Mouse (Mus musculus): ENCODE measurements around the gene Ccdc124.

Ccdc124 gene

GRCm38 (mm10) chr8:70896316-70897020 is 22.7 kb upstream of the Ccdc124 start:
- in situ Hi-C loops (cut with MboI, MseI): loop anchor here (5.0 to 25.0 kb wide), 3 partner anchors 476 to 766 kb away; partner anchors contain the start of genes Abhd8, Dda1, Mrpl34 and Ocel1

DNA sequence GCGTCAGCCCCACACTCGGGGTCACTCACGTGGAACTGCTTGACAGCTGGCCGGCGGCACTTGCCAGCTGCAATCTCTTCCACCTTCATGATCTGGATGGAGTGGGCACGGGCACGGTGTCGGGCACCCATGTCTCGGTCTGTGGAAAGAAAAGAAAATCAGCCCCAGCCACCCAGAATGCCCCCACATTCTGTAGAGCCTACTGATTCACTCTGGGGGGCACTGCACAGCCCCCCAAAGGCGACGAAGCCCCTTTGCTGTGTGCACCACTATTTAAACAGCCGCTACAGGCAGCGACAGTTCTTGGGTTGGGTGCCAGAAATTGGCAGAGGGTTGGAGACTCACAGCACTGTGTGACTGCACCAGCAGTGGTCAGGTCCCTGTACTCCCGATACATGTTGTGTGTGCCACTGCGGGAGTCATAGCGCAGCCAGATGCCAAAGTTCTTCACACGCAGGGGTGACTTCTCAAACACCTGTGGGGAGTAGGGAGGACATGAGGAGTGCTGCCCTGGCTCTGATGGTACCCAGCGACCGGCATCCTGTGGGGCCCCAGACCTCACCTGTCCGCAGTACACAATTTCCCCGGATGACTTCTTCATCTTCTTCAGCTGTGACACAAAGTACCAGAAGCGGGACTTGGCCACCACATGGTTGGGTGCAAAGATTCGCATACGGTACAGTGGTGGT is 22.0 kb upstream of the Ccdc124 start:
- in situ Hi-C loops (cut with MboI, MseI): loop anchor here (5.0 to 25.0 kb wide), 3 partner anchors 477 to 767 kb away; partner anchors contain the start of genes Abhd8, Dda1, Mrpl34 and Ocel1

GRCm38 (mm10) chr8:70894771-70895545 is 21.2 kb upstream of the Ccdc124 start:
- in situ Hi-C loops (cut with MboI, MseI): loop anchor here (5.0 to 25.0 kb wide), 3 partner anchors 477 to 767 kb away; partner anchors contain the start of genes Abhd8, Dda1, Mrpl34 and Ocel1

DNA sequence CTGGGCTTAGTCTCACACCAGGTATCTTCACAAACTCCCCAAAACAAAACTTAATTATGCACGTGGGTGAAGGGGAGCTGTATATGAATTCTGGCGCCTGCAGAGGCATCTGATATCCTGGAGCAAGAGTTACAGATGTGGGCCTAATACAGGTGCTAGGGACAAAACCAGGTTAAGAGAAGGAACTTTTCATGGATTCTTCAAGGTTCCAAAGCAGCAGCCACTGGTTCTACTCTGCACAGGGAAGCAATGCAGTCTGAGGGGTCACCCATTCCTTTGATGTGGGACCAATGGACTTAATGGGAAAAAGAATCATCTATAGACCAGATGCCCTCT is 20.6 kb upstream of the Ccdc124 start:
- in situ Hi-C loops (cut with MboI, MseI): loop anchor here (10.0 to 25.0 kb wide), 2 partner anchors 570 to 768 kb away; partner anchors contain the start of genes Abhd8, Dda1, Mrpl34 and Unc13a

DNA sequence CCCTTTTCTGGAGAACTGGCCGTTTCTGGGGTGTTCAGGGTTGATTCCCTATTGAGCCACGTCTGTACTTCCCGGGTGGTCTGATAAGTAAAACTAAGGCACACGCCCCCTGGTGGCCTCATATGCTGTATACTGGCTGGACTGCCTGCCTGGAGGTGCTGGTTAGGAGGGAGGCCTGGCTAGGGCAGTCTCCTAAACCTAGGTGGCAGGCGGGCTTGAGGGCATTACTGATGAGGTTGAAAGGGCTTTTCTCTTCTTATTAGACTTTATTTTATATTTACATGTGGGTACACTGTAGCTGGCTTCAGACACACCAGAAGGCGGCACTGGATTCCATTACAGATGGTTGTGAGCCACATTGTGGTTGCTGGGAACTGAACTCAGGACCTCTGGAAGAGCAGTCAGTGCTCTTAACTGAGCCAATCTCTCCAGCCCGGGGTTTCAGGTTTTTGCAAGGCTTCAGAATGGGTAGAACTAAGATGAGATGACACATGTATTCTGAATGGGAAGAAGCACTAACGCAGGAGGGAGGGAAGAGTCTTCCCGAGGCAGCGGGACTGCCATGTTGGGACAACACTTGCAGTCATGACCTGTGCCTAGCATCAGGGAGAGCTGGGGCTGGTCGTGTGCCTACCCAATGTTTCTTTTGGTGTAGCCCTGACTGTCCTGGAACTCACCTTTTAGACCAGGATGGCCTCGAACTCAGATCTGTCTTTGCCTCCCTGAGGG is 20.1 kb upstream of the Ccdc124 start:
- in situ Hi-C loops (cut with MboI, MseI): loop anchor here (10.0 to 25.0 kb wide), 2 partner anchors 571 to 768 kb away; partner anchors contain the start of genes Abhd8, Dda1, Mrpl34 and Unc13a

DNA sequence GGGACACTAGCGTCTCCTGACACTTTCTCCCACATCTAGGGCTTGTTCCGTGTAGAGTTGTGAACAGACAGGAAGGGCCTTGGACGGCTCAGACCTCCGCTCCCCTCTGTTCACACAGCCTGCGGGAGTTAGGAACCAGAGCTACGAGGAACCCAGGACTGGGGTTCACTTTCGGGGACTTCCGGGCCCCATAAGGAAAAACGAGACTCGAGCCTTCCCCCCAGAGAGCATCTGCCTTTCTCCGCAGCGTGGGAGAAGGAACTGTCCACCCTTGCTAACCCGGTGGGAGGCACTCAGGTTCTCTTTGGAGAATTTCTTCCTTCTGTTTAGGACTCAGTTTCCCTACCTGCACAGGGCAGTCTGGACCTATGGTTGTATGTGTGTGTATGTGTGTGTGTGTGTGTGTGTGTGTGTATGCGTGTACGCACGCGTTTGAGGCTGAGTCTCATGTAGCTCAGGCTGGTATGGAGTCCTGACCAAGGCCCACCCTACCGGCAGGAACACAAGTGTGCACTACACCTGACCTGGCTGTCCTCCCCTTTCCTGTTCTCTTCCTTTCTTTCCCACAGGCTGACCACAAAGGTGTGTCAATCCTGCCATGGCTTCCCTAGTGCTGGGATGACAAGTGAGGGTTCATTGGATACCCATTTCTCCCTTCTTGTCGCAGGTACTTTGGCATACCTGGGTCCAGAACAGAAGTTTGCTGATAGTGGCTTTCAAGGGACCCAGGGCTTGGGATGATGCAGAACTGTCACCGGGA is 19.3 kb upstream of the Ccdc124 start:
- in situ Hi-C loops (cut with MboI, MseI): loop anchor here (10.0 to 25.0 kb wide), 2 partner anchors 572 to 769 kb away; partner anchors contain the start of genes Abhd8, Dda1, Mrpl34 and Unc13a

- in situ Hi-C loops (cut with MboI, MseI): loop anchor here (10.0 to 25.0 kb wide), 2 partner anchors 573 to 770 kb away; partner anchors contain the start of genes Abhd8, Dda1, Mrpl34 and Unc13a
Measured at GRCm38 (mm10) chr8:70892022-70892895, 18.5 kb upstream of the Ccdc124 start, which contains the start of gene Slc5a5. Slc5a5 (minus strand) TSS chr8:70892757.

DNA sequence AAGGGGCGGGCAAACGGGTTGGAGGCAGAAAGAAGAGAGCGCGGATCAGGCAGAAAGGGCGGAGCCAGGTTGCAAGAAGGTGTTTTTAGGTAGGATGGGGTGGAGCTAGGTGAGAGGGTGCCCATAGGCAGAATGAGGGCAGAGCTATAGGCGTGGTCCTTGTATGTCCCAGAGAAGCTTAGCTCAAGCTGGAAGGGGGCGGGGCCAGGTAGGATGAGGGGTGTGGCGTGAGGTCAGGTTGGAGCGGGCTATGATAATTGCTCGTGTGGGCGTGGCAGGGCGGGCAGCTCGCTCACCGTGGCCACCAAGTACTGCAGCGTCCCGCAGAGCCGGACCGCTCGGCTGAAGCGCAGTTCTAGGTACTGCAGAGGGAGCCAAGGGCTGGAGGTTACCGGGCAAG is 17.6 kb upstream of the Ccdc124 start:
- in situ Hi-C loops (cut with MboI, MseI): loop anchor here (10.0 to 25.0 kb wide), 2 partner anchors 573 to 771 kb away; partner anchors contain the start of genes Abhd8, Dda1, Mrpl34 and Unc13a

GRCm38 (mm10) chr8:70890656-70891055 is 16.9 kb upstream of the Ccdc124 start:
- in situ Hi-C loops (cut with MboI, MseI): loop anchor here (10.0 to 25.0 kb wide), 2 partner anchors 574 to 772 kb away; partner anchors contain the start of genes Abhd8, Dda1, Mrpl34 and Unc13a

DNA sequence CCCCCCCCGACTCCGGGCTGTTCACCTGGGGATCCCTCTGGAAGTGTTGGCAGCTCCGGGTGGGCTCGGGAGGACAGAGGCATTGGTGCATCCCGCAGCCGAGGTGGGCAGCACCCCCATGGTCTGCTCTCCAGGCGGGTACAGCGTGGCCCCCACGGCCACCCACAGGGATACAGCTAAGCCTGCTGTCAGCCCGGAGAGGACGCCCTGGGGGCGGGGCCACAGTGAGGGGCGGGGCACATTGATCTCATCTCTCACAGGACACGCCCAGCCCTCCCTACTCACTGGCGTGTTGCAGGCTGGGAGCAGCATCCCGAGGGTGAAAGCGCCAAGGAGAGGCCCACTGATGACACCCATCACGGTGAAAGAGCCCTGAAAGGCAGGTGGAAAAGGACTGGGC is 13.9 kb upstream of the Ccdc124 start:
- in situ Hi-C loops (cut with MboI, MseI): loop anchor here (25.0 kb wide), 1 partner anchor 775 kb away; the partner anchor contains the start of gene Unc13a

GRCm38 (mm10) chr8:70885612-70886011 is 11.9 kb upstream of the Ccdc124 start:
- in situ Hi-C loops (cut with MboI, MseI): loop anchor here (25.0 kb wide), 1 partner anchor 777 kb away; the partner anchor contains the start of gene Unc13a

GRCm38 (mm10) chr8:70884683-70885082 is 10.9 kb upstream of the Ccdc124 start:
- in situ Hi-C loops (cut with MboI, MseI): loop anchor here (25.0 kb wide), 1 partner anchor 778 kb away; the partner anchor contains the start of gene Unc13a

DNA sequence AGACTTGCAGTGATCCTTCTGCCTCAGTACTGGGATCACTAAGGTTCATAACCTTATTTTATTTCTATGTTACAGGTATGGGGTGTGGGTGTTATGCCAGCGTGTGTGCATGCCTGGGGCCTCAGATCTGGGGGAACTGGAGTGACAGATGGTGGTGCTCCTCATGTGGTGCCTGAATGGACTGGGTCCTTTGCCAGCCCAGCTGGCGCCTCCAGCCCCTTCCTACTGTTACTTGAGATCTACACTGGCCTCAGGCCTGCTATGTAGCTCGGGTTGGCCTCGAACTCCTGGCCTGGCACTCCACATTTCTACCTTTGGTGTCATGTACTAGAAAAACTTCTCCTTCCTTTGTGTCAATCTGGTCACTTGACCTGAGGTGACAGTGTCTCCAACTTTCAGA is 10.5 kb upstream of the Ccdc124 start:
- in situ Hi-C loops (cut with MboI, MseI): loop anchor here (25.0 kb wide), 1 partner anchor 778 kb away; the partner anchor contains the start of gene Unc13a

DNA sequence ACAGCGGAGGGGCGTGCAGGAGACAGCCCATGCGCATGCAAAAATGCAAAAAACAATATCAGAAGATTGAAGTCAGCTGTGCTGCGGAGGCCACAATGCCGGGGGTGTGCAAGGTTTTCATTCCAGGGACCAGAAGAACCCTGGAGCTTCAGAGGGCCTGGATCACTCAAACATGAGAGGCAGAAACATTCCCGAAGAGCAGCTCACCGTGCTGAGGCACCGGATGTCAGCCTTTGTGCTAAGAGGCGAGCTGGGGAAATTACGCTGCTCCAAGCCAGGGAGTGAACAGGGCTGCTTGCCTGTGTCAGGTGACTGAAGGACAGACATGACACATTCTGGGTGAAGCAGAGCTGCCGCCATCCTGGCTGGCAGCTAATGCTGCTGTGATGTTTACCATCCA is 6.8 kb upstream of the Ccdc124 start:
- in situ Hi-C loops (cut with MboI, MseI): loop anchor here (25.0 kb wide), 1 partner anchor 782 kb away; the partner anchor contains the start of gene Unc13a

- in situ Hi-C loops (cut with MboI, MseI): loop anchor here (25.0 kb wide), 1 partner anchor 782 kb away; the partner anchor contains the start of gene Unc13a
Measured at GRCm38 (mm10) chr8:70880126-70880525, 6.4 kb upstream of the Ccdc124 start.

DNA sequence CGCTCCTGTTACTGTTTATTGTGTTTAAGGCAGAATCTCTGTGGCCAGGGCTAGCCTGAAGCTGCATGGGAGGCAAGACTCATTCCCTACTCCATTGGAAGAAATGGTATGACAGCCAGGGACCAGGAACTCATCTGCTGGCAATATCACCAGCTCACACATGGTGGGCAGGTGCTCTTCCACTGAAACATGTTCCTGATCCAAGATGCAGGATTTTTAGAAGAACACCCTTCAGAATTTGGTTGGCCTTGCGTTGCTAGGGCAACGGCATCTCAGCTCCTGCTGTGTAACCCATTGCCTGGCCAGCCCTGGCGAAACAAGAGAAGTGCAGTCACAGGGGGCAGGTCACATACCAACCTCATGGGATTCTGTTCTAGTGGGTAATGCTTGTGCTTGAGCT is 5.8 kb upstream of the Ccdc124 start:
- in situ Hi-C loops (cut with MboI, MseI): loop anchor here (25.0 kb wide), 1 partner anchor 783 kb away; the partner anchor contains the start of gene Unc13a

- in situ Hi-C loops (cut with MboI, MseI): loop anchor here (25.0 kb wide), 1 partner anchor 784 kb away; the partner anchor contains the start of gene Unc13a
Measured at GRCm38 (mm10) chr8:70878178-70878577, 4.4 kb upstream of the Ccdc124 start.

GRCm38 (mm10) chr8:70876382-70876781 is 2.6 kb upstream of the Ccdc124 start:
- in situ Hi-C loops (cut with MboI, MseI): loop anchor here (25.0 kb wide), 1 partner anchor 786 kb away; the partner anchor contains the start of gene Unc13a
